Mouse (Mus musculus): ENCODE results near the gene Timm17b. TPM values are rescaled to one million over a fixed set of nuclear protein-coding genes. Genes with fewer than 3 reads are reported as not detected.

The Timm17b gene
- polyA plus RNA-seq, 1 experiment from 2014 or later, result 170 TPM

DNA sequence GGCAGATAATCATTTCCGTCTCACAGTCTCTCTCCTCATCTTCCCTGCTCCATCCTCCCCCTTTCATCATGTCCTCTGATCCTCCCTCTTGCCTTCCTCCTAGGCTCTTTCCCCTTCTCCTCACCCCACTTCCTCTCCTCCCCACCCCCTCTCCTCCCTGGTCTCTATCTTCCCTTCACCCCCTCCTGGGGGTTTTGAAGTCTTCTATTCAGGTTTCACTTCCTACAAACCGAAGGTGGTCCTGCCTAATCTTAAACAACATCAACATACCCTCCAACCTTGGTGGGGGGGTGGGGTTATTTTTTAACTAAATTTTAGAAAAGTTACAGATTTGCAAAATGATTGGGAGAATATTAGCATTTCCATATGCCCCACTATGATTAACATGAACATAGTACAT, 30.7 kb upstream of the Timm17b start:
- no peak overlapping the region for H3K27ac ChIP-seq (replicated peaks; ENCODE audit: low read depth, low read length)
- H3K36me3 ChIP-seq (ENCODE audit: control insufficient read depth, insufficient read depth, low read length), result peaks cover 29% of the 10 kb centered on the region; the same call in 1 of the 2 replicates

DNA sequence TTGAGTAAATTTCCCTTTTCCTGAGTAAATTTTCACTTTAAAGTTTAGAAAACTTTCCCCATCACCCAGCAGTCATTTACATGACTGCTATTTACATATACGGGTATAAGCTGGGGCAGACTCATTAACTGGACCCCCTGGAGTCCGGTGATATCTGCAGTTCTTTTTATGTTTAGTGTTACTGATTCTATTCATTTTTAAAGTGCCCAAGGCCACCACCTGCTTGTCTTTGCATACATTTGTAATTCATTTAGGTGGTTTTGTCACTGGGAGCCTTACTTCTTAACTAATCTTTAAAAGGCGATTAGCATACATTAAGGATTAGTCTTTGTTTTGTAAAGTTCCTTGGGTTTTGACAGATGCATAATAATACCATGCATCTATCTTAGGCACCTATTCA, 29.3 kb upstream of the Timm17b start:
- peaks cover 41% of the 10 kb centered on the region; the same call in 1 of the 2 replicates for H3K36me3 ChIP-seq (ENCODE audit: control insufficient read depth, insufficient read depth, low read length)
- no peaks in the 10 kb centered on the region for H3K9me3 ChIP-seq (ENCODE audit: control insufficient read depth, low read length)

More for the DNA sequence above, 30.7 kb upstream of the Timm17b start:
- no peak overlapping the region for H3K4me2 ChIP-seq (ENCODE audit: low read depth, low read length)
- no peak for ATAC-seq (ENCODE audit: low read depth)
- no peaks in the 10 kb centered on the region for H3K4me1 ChIP-seq (ENCODE audit: control insufficient read depth, insufficient read depth, low read length)
- no peak overlapping the region for H3K4me3 ChIP-seq (ENCODE audit: low read depth, low read length)
- no peaks in the 10 kb centered on the region for H3K27me3 ChIP-seq (replicated peaks; ENCODE audit: control insufficient read depth, insufficient read depth, low read length)
- WGBS, result 39% methylated on average over 2 of the region's 2 CpGs
- H3K9ac ChIP-seq (ENCODE audit: low read depth, low read length), result no peak overlapping the region
- no peaks in the 10 kb centered on the region for H3K9me3 ChIP-seq (ENCODE audit: control insufficient read depth, low read length)
- no peak for DNase-seq (ENCODE audit: low spot score)

DNA sequence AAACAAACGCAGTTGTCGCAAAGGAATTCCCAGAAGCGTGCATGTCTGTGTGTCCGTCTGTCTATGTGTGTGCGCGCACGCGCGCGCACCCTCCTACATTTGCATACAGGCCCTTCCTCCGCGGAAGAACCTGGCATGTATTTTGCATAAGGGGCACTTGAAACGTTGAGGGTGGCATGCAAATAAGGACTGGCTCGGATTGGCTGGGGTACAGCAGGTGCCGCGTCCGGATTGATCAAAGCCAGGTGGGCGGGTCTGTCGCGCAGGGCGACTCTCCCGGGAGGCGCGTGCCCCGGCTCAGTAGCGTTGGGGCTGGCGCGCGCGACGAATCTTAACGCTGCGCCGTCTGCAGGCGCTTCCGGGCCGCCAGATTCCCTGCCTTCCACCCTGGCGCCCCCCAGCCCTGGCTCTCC, 21.1 kb upstream of the Timm17b start, which contains the start of gene Pim2:
Gene Pim2 (plus strand): TSS at position 256 of the 413 bp plus-strand sequence.
- no peaks in the 10 kb centered on the region for H3K4me1 ChIP-seq (ENCODE audit: control insufficient read depth, insufficient read depth, low read length)
- peak; percentile 93 for ATAC-seq (ENCODE audit: low read depth)
- no peak within 1 kb of the TSS for H3K27ac ChIP-seq (replicated peaks; ENCODE audit: low read depth, low read length)
- DNase-seq (ENCODE audit: low spot score), result peak; percentile 84
- WGBS, result 10% methylated on average over 19 of the region's 38 CpGs
- peak within 1 kb of the TSS; percentile 46 for H3K4me3 ChIP-seq (ENCODE audit: low read depth, low read length)
- peaks cover 17% of the 10 kb centered on the region; the same call in 1 of the 2 replicates for H3K36me3 ChIP-seq (ENCODE audit: control insufficient read depth, insufficient read depth, low read length)
- peak within 1 kb of the TSS; percentile 54 for H3K9ac ChIP-seq (ENCODE audit: low read depth, low read length)
- peak within 1 kb of the TSS; percentile 76 for H3K4me2 ChIP-seq (ENCODE audit: low read depth, low read length)
- no peaks in the 10 kb centered on the region for H3K9me3 ChIP-seq (ENCODE audit: control insufficient read depth, low read length)
- H3K27me3 ChIP-seq (replicated peaks; ENCODE audit: control insufficient read depth, insufficient read depth, low read length), result no peaks in the 10 kb centered on the region

More for the DNA sequence above, 29.3 kb upstream of the Timm17b start:
- Histone ChIP-seq H3K4me2 (ENCODE audit: low read depth, low read length) (no peak overlapping the region), H3K27ac (replicated peaks; ENCODE audit: low read depth, low read length) (no peak overlapping the region), H3K9ac (ENCODE audit: low read depth, low read length) (no peak overlapping the region), H3K27me3 (replicated peaks; ENCODE audit: control insufficient read depth, insufficient read depth, low read length) (no peaks in the 10 kb centered on the region), H3K4me3 (ENCODE audit: low read depth, low read length) (no peak overlapping the region), H3K4me1 (ENCODE audit: control insufficient read depth, insufficient read depth, low read length) (no peaks in the 10 kb centered on the region)
- 50% methylated on average over 3 of the region's 3 CpGs for whole genome bisulfite sequencing
- DNase-seq (ENCODE audit: low spot score) (no peak), ATAC-seq (ENCODE audit: low read depth) (no peak)

DNA sequence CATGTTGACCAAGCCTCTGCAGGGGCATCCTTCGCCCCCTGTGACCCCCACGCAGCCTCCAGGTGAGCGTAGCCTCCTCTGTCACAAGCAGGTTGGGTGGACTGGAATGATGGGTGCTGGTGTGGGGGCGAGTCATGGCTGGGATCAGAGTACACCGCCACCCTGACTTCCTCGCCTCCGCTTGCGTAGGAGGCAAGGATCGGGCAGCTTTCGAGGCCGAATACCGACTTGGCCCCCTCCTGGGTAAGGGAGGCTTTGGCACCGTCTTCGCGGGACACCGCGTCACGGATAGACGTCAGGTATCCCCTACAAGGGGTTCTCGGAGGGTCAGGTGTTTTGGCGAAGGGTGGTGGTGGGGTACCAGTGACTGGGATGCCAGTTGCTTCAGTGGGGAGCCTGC, 20.7 kb upstream of the Timm17b start:
- Histone ChIP-seq H3K9me3 (ENCODE audit: control insufficient read depth, low read length) (no peaks in the 10 kb centered on the region), H3K9ac (ENCODE audit: low read depth, low read length) (peak overlapping the region; percentile 54), H3K36me3 (ENCODE audit: control insufficient read depth, insufficient read depth, low read length) (peaks cover 12% of the 10 kb centered on the region; the same call in 1 of the 2 replicates), H3K4me1 (ENCODE audit: control insufficient read depth, insufficient read depth, low read length) (no peaks in the 10 kb centered on the region), H3K27ac (replicated peaks; ENCODE audit: low read depth, low read length) (no peak overlapping the region), H3K27me3 (replicated peaks; ENCODE audit: control insufficient read depth, insufficient read depth, low read length) (no peaks in the 10 kb centered on the region), H3K4me2 (ENCODE audit: low read depth, low read length) (peak overlapping the region; percentile 76), H3K4me3 (ENCODE audit: low read depth, low read length) (peak overlapping the region; percentile 46)
- WGBS, result 42% methylated on average over 12 of the region's 21 CpGs
- no peak for DNase-seq (ENCODE audit: low spot score)
- peak; percentile 10 for ATAC-seq (ENCODE audit: low read depth)

DNA sequence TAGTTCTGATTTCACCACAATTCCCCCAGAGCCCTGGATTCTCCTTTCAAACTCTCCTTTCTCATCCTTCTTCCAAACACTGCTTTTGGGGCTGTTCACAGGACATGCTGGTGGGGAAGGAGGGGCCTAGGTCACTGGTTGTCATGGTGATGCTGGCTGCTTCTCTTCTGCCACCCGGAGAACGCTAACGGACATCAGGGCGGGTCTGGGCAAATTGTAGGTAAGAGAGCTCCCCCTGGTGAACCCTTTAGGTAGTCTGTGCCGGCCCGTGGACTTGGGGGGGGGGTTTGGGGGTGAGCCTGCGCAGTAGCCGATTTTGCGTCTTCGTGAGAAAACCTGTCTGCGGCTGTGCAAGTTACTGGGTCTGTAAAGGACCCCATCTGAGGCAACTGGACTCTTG, 19.3 kb upstream of the Timm17b start:
- H3K9me3 ChIP-seq (ENCODE audit: control insufficient read depth, low read length), result no peaks in the 10 kb centered on the region
- DNase-seq (ENCODE audit: low spot score) (peak; percentile 81), ATAC-seq (ENCODE audit: low read depth) (peak; percentile 27; the same call in 1 of the 2 replicates)
- 23% methylated on average over 11 of the region's 11 CpGs for WGBS
- no peak overlapping the region for H3K9ac ChIP-seq (ENCODE audit: low read depth, low read length)
- H3K27me3 ChIP-seq (replicated peaks; ENCODE audit: control insufficient read depth, insufficient read depth, low read length), result no peaks in the 10 kb centered on the region
- H3K4me3 ChIP-seq (ENCODE audit: low read depth, low read length), result no peak overlapping the region
- H3K4me1 ChIP-seq (ENCODE audit: control insufficient read depth, insufficient read depth, low read length), result no peaks in the 10 kb centered on the region
- H3K36me3 ChIP-seq (ENCODE audit: control insufficient read depth, insufficient read depth, low read length), result no peaks in the 10 kb centered on the region
- peak overlapping the region; percentile 37 for H3K4me2 ChIP-seq (ENCODE audit: low read depth, low read length)
- no peak overlapping the region for H3K27ac ChIP-seq (replicated peaks; ENCODE audit: low read depth, low read length)

DNA sequence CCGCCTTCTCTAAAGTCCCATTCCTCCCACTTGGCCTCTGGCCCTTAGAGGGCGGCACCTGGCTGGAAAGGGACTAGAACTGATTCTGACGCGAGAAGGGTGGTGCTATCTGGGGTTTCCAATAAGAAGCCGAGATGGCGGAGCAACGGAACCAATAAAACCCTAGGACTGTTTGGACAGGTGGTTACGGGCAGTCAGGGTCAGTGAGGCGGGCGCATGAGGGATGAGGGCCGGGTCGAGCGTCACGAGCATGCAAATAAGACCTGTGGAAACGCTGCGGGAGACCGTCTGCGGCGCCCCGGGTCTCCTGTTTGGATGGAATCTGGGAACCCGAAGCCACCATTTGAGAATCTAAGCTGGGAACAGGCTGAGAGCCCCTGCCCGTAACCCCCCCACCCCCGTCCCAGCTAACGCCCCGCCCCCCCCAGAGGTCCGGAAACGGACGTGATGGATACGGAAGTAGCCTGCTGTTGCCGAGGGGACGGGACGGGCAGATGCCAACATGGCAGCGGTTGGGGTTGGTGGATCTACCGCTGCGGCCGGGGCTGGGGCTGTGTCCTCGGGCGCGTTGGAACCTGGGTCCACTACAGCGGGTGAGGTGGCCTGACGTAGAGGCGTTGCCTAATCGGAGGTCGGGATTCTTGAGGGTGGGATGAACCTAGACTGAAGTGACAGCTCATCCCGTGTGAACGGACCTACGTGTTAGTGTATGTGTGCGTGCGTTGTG, 15.2 kb upstream of the Timm17b start, which contains the start of gene Slc35a2:
Gene Slc35a2 (plus strand): TSS at position 188 of the 727 bp plus-strand sequence.
- Histone ChIP-seq H3K9ac (ENCODE audit: low read depth, low read length) (peak within 1 kb of the TSS; percentile 64), H3K4me2 (ENCODE audit: low read depth, low read length) (peak within 1 kb of the TSS; percentile 58), H3K27me3 (replicated peaks; ENCODE audit: control insufficient read depth, insufficient read depth, low read length) (no peaks in the 10 kb centered on the region), H3K4me1 (ENCODE audit: control insufficient read depth, insufficient read depth, low read length) (no peaks in the 10 kb centered on the region), H3K27ac (replicated peaks; ENCODE audit: low read depth, low read length) (peak within 1 kb of the TSS; percentile 70), H3K36me3 (ENCODE audit: control insufficient read depth, insufficient read depth, low read length) (peaks cover 3% of the 10 kb centered on the region; the same call in 1 of the 2 replicates), H3K9me3 (ENCODE audit: control insufficient read depth, low read length) (no peaks in the 10 kb centered on the region), H3K4me3 (ENCODE audit: low read depth, low read length) (peak within 1 kb of the TSS; percentile 57)
- WGBS, result 13% methylated on average over 43 of the region's 49 CpGs
- peak; percentile 94 for DNase-seq (ENCODE audit: low spot score)
- ATAC-seq (ENCODE audit: low read depth), result peak; percentile 95

DNA sequence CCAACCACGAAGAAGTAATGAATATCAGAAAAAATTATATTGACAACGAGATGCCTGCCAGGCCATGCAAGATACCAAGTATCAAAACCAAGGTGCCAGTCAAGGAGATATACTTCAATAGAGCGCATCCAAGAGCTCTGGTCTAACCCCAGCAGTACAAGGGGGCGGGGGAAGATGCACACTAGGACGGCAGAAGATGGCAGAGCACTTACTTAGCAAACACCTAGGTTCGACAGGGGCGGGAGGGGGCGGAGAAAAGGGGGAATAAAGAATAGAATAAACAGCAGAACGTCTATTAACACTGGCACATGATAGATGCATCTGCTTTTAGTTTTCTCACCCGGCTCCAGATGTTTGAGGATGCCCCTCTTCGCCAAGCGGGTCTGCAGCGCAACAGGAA, 946 bp upstream of the Timm17b start:
- peak overlapping the region; percentile 56 for H3K4me3 ChIP-seq (ENCODE audit: low read depth, low read length)
- H3K4me2 ChIP-seq (ENCODE audit: low read depth, low read length), result peak overlapping the region; percentile 57
- H3K27ac ChIP-seq (replicated peaks; ENCODE audit: low read depth, low read length), result peak overlapping the region; percentile 79; the same call in 1 of the 2 replicates
- no peaks in the 10 kb centered on the region for H3K4me1 ChIP-seq (ENCODE audit: control insufficient read depth, insufficient read depth, low read length)
- peaks cover 12% of the 10 kb centered on the region for H3K36me3 ChIP-seq (ENCODE audit: control insufficient read depth, insufficient read depth, low read length)
- H3K9me3 ChIP-seq (ENCODE audit: control insufficient read depth, low read length), result no peaks in the 10 kb centered on the region
- WGBS, result 29% methylated on average over 13 of the region's 13 CpGs
- DNase-seq (ENCODE audit: low spot score), result no peak
- ATAC-seq (ENCODE audit: low read depth), result no peak
- H3K9ac ChIP-seq (ENCODE audit: low read depth, low read length), result peak overlapping the region; percentile 72
- no peaks in the 10 kb centered on the region for H3K27me3 ChIP-seq (replicated peaks; ENCODE audit: control insufficient read depth, insufficient read depth, low read length)

DNA sequence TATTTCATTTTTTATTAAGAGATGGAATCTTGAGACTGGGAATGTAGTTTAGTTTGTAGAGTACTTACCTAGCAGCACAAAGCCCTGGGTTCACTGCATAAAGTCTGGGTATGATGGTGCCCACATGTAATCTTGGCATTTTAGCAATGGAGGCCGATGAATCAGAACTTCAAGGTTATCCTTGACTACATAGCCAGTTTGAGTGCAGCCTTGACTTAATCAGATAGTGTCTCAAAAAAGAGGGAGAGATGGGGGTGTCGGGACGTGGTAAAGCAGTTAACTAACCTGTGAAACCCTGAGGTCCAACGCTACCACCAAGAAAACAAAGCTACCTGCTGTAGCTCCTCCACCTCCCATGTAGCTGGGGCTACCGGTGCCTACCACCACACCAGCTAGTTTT, 5.3 kb downstream of the Timm17b start:
- ATAC-seq (ENCODE audit: low read depth) (no peak), DNase-seq (ENCODE audit: low spot score) (no peak)
- no peaks in the 10 kb centered on the region for H3K9me3 ChIP-seq (ENCODE audit: control insufficient read depth, low read length)
- H3K4me2 ChIP-seq (ENCODE audit: low read depth, low read length), result no peak overlapping the region
- H3K4me3 ChIP-seq (ENCODE audit: low read depth, low read length), result no peak overlapping the region
- no peak overlapping the region for H3K27ac ChIP-seq (replicated peaks; ENCODE audit: low read depth, low read length)
- WGBS, result 90% methylated on average over 5 of the region's 5 CpGs
- no peaks in the 10 kb centered on the region for H3K4me1 ChIP-seq (ENCODE audit: control insufficient read depth, insufficient read depth, low read length)
- H3K27me3 ChIP-seq (replicated peaks; ENCODE audit: control insufficient read depth, insufficient read depth, low read length), result no peaks in the 10 kb centered on the region
- H3K36me3 ChIP-seq (ENCODE audit: control insufficient read depth, insufficient read depth, low read length), result peaks cover 5% of the 10 kb centered on the region; the same call in 1 of the 2 replicates
- H3K9ac ChIP-seq (ENCODE audit: low read depth, low read length), result no peak overlapping the region
